Mouse (Mus musculus) E14TG2a.4 (cell line): ENCODE measurements around the gene Nop2.

Source experiments
- CTCF ChIP-seq: conservative IDR thresholded peaks from 2 replicates; pipeline ENCODE4 v1.5.1; 2014; ENCODE audit warnings: low read length
- NANOG ChIP-seq: IDR thresholded peaks from 2 replicates; pipeline ENCODE4 v1.6.1; 2014; ENCODE audit warnings: borderline replicate concordance, low read length, mixed read lengths
- POU5F1 ChIP-seq: IDR thresholded peaks from 2 replicates; pipeline ENCODE4 v1.6.1; 2014; ENCODE audit warnings: low read length, borderline replicate concordance

DNA sequence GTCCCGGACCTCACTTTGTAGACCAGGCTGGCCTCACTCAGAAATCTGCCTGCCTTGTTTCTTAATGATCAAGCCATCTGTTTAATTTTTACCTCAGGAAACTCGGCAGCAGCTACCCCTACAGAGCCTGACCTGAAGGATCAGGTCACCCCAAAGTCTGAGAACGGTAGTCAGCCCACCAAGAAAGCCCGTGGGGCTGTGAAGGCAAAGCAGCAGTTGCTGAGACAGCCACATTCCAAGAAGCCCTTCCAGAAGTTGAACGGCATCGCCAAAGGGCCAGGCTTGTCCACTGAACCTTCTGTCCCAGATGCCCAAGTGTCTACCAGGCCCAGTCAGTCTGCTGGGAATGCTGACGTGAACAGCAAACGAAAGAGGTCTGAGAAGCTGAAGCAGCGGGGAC, 12.2 kb downstream of the Nop2 start:
- TF ChIP-seq CTCF (no peak), POU5F1 (no peak), NANOG (no peak)
